Mouse (Mus musculus): ENCODE data around the gene Rbm19. TPM values are rescaled to one million over a fixed set of nuclear protein-coding genes. Genes with fewer than 3 reads are reported as not detected.

The Rbm19 gene
- polyA plus RNA-seq, 1 experiment from 2014 or later = 17.8 TPM

DNA sequence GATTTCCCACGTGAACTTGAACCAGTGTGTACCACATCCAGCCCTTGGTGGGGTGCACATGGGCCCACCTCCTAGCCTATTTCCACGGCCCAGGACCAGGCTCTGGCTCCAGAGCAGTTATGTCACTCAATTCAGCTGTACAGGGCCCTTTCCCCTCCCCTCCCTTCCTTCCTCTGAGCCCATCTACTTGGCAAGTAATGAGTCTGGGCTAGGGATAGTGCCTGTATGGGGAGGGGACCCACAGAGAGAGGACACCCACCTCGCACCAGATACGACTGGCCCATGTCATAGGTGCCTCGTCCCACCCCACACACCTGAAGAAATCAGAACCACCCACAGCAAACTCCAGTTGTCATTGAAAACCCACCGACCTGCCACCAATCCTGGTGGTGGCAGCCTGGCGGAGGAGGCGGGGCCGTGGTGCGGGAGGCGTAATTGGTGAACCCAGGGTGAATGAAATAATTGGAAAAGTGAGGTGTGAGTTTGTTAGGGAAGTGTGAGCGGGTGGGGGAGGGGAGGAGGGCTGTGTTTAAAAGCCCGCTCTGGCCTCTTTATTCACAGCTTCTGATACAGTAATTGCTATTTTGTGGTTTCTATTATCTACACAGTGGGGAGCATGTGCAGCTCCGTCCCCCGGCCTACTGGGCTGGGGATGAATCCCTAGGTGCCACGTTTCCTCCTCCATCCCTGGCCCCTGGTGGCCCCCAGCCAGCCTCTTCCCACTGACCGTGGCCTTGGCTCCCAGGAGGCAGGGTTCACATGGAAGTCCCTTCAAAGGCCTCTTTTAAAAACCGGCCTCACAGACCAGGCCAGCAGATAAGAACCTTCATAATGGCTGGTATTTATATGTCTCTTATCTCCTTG, 55.8 kb downstream of the Rbm19 start:
- Histone ChIP-seq H3K27me3 (no peaks in the 10 kb centered on the region), H3K36me3 (ENCODE audit: poor library complexity, severe bottlenecking) (peaks cover 9% of the 10 kb centered on the region), H3K4me2 (peak overlapping the region; percentile 17), H3K9ac (no peak overlapping the region), H3K9me3 (replicated peaks) (no peaks in the 10 kb centered on the region), H3K4me1 (peaks cover 47% of the 10 kb centered on the region), H3K27ac (peak overlapping the region; percentile 73), H3K4me3 (no peak overlapping the region)
- peak; percentile 79 for ATAC-seq
- WGBS = 24% methylated on average over 18 of the region's 18 CpGs

DNA sequence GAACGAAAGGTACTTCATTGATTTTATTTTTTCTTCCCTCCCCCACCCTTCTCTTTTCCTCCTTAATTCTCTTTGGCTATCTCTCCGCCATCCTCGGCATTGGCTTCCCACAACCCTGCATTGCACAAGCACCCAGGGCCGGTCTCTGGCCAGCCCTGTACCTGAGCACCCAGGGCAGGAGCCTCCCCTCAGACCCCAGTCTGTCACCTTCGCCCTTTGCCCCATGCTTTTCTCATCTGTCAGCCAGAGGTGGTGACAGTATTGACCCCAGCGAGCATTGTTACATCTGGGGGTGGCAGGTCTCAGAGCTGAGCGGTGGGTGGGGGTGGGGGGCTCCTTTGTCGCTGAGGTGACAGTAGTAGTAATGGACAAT, 56.5 kb downstream of the Rbm19 start:
- peak overlapping the region; percentile 73 for H3K27ac ChIP-seq
- no peak for ATAC-seq
- WGBS = 77% methylated on average over 8 of the region's 8 CpGs

DNA sequence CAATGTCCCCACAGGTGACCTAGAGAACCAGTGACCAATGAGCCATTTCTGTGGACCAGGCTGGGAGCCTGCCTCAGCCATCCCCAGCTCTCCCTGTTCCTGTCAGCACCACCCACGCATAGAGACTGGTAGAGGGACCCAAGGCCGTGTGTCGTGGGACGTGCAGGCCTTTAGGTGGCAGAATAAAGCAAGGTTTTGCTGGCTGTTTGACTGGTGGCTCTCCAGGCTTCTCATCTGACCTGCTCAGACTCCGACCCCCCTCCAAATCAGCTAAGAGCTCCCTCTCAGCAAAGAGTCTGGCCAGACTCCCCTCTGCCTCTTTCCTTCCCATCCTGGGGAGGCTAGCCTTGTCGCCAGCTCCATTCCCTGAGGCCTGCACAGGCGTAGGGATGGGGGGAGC, 58.1 kb downstream of the Rbm19 start:
- Histone ChIP-seq H3K27me3 (no peaks in the 10 kb centered on the region), H3K4me2 (no peak overlapping the region), H3K9me3 (replicated peaks) (no peaks in the 10 kb centered on the region), H3K27ac (no peak overlapping the region), H3K4me1 (peaks cover 48% of the 10 kb centered on the region), H3K36me3 (ENCODE audit: poor library complexity, severe bottlenecking) (peaks cover 9% of the 10 kb centered on the region), H3K9ac (0 out of 2 replicates have a peak overlapping the region, but pooled peaks have one; percentile 17), H3K4me3 (no peak overlapping the region)
- ATAC-seq = peak; percentile 33; the same call in 1 of the 2 replicates
- WGBS = 53% methylated on average over 7 of the region's 7 CpGs

More for the DNA sequence above, 56.5 kb downstream of the Rbm19 start:
- Histone ChIP-seq H3K36me3 (ENCODE audit: poor library complexity, severe bottlenecking) (peaks cover 9% of the 10 kb centered on the region), H3K9ac (no peak overlapping the region), H3K9me3 (replicated peaks) (no peaks in the 10 kb centered on the region), H3K4me1 (peaks cover 45% of the 10 kb centered on the region), H3K4me3 (no peak overlapping the region), H3K4me2 (no peak overlapping the region), H3K27me3 (no peaks in the 10 kb centered on the region)

DNA sequence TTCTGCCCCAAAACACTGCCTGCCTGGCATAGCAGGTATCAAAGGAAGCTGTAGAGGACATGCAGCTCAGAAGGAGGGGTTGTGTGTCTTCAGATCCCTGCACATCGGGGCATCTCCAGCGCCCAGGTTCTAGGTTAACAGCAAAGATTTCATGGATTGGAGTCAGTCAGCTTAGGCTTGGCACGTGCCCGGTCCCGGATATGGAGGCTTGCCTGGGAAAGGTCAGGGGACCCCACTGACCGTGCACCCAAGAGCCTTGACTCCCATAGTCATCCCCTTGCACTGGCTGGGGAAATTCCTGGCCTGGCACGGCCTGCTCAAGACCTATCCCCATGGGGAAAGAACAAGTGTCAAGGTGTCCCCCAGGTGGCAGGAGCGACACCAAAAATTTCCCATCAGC, 59.0 kb downstream of the Rbm19 start:
- Histone ChIP-seq H3K36me3 (ENCODE audit: poor library complexity, severe bottlenecking) (peaks cover 12% of the 10 kb centered on the region), H3K4me2 (no peak overlapping the region), H3K4me1 (peaks cover 48% of the 10 kb centered on the region), H3K9ac (no peak overlapping the region), H3K27me3 (no peaks in the 10 kb centered on the region), H3K9me3 (replicated peaks) (no peaks in the 10 kb centered on the region), H3K4me3 (no peak overlapping the region), H3K27ac (no peak overlapping the region)
- no peak for ATAC-seq
- 89% methylated on average over 8 of the region's 8 CpGs for WGBS

DNA sequence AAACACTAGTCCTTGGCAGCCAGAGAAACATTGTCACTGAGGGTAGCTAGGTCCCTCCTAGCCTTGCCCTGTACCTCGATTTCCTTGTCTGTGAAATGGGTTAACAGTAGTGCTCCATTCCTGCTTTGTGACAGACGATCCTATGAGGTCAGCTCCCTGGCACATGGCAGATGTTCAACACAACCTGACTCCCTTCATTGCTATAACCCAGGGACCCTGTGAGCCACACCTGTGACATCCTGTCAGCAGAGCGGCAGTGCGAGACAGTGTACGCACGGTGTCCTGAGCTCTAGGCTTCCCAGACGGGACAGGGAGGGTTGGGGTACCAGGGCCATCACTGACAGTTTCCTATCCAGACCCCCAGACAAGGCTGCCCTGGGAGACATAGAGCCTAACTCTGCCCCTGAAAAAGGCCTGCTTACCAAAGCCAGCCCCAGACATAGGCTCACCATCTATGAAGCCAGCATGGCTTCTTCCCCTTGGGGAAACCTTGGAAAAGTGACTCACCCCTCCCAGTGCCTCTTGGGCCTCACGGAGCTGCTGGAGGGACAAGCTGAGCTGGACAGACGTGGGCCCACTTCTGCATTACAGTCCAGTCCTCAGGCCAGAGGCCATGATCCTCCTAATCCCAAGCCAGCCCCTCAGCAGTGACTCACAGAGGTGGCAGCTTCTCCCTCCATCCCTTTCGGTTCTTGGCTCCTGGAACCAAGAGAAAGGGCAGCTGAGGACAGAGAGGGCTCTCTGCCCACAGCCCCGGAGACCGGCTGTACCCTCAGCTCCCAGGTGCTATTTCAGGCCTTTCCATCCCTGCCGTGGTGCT, 60.2 kb downstream of the Rbm19 start:
- Histone ChIP-seq H3K4me3 (no peak overlapping the region), H3K4me2 (no peak overlapping the region), H3K9me3 (replicated peaks) (no peaks in the 10 kb centered on the region; the same call in 1 of the 2 replicates), H3K9ac (no peak overlapping the region), H3K27ac (no peak overlapping the region), H3K36me3 (ENCODE audit: poor library complexity, severe bottlenecking) (peaks cover 23% of the 10 kb centered on the region), H3K4me1 (peaks cover 41% of the 10 kb centered on the region), H3K27me3 (no peaks in the 10 kb centered on the region)
- no peak for ATAC-seq
- WGBS = 92% methylated on average over 13 of the region's 13 CpGs

DNA sequence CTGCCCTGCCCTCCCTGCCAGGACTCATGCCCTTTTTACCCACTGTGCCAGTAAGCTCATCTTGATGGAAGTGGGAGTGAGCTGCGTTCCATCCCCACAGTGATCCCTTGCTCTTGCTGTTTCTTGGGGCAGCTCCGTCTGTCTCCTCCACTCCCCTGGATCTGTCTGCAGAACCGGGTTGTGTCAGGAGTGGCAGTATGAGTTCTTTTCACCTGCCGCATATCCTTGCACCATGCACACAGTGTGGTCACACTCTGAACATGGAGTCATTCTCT, 60.7 kb downstream of the Rbm19 start:
- ATAC-seq = no peak
- H3K36me3 ChIP-seq (ENCODE audit: poor library complexity, severe bottlenecking) = peaks cover 23% of the 10 kb centered on the region
- H3K4me1 ChIP-seq = peaks cover 35% of the 10 kb centered on the region
- no peak overlapping the region for H3K27ac ChIP-seq
- H3K4me2 ChIP-seq = no peak overlapping the region
- no peak overlapping the region for H3K9ac ChIP-seq
- H3K27me3 ChIP-seq = no peaks in the 10 kb centered on the region
- WGBS = 97% methylated on average over 4 of the region's 4 CpGs
- H3K9me3 ChIP-seq (replicated peaks) = no peaks in the 10 kb centered on the region; the same call in 1 of the 2 replicates
- no peak overlapping the region for H3K4me3 ChIP-seq

DNA sequence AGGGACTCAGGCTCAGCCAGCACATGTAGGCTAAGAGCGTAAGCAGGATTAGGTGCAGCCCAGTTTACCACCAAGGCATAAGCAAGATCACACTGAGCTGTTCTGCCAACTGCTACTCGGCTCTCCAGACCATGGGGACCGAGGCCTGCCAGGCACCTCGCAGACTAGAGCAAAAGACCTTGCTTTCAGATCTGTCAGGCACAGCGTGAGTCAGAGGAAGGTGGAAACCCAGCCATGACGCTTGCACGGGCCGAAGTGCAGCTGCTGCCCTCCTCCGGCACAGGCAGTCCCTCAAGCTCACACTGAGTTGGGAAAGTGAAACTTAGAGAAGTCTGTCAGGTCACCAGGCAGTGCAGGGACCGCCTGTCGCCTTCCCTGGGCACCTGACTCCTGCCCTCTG, 63.8 kb downstream of the Rbm19 start:
- Histone ChIP-seq H3K4me1 (peaks cover 20% of the 10 kb centered on the region), H3K9me3 (replicated peaks) (no peaks in the 10 kb centered on the region; the same call in 1 of the 2 replicates)

DNA sequence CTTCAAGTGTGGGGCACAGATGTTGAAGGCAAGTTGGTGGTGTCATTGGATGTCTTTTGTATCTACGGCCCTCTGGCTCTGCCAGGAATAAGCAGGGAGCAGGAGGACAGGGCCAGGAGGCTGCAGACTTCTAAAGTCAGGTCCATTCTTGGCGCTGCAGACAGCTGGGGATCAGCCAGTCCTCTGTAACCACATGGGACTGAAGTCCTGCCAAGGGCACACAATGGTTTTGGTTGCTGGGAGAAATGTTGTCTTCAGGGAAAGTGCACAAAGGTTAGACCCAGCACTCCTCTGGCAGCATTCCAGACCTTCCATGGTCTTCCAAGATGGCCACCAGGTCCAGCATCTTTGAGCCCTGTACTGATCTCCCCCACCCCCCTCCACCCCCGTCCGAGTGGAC, 65.1 kb downstream of the Rbm19 start:
- H3K4me2 ChIP-seq = no peak overlapping the region
- peaks cover 15% of the 10 kb centered on the region for H3K36me3 ChIP-seq (ENCODE audit: poor library complexity, severe bottlenecking)
- no peaks in the 10 kb centered on the region; the same call in 1 of the 2 replicates for H3K9me3 ChIP-seq (replicated peaks)
- no peaks in the 10 kb centered on the region for H3K27me3 ChIP-seq
- H3K4me3 ChIP-seq = no peak overlapping the region
- no peak overlapping the region for H3K9ac ChIP-seq
- no peak overlapping the region for H3K27ac ChIP-seq
- H3K4me1 ChIP-seq = peaks cover 20% of the 10 kb centered on the region
- WGBS = 84% methylated on average over 4 of the region's 4 CpGs
- ATAC-seq = no peak

More for the DNA sequence above, 63.8 kb downstream of the Rbm19 start:
- WGBS = 96% methylated on average over 11 of the region's 11 CpGs
- H3K36me3 ChIP-seq (ENCODE audit: poor library complexity, severe bottlenecking) = peaks cover 23% of the 10 kb centered on the region
- no peaks in the 10 kb centered on the region for H3K27me3 ChIP-seq
- H3K27ac ChIP-seq = no peak overlapping the region
- H3K4me2 ChIP-seq = no peak overlapping the region
- no peak for ATAC-seq
- H3K9ac ChIP-seq = no peak overlapping the region
- no peak overlapping the region for H3K4me3 ChIP-seq

DNA sequence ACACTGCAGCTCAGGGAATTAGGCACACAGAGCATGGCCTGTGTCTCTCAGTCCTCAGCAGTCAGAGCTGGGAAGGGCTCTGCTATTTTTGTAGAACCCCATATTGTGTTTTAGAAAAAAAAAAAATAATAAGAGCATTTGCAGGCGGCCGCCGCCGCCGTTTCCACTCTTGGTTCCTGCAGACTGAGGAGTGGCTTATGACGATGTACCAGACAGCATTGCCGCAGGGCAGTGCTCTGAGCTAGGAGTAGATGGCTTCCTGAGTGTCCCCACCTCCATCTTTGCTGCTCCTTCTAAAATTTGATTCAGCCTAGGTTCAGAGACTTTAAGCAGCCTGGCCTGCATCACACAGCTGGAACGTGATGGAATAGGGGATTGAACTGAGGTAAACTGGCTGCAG, 67.1 kb downstream of the Rbm19 start:
- no peak overlapping the region for H3K4me3 ChIP-seq
- peaks cover 14% of the 10 kb centered on the region for H3K36me3 ChIP-seq (ENCODE audit: poor library complexity, severe bottlenecking)
- H3K27ac ChIP-seq = 0 out of 2 replicates have a peak overlapping the region, but pooled peaks have one; percentile 21
- H3K27me3 ChIP-seq = no peaks in the 10 kb centered on the region
- WGBS = 77% methylated on average over 8 of the region's 8 CpGs
- H3K9me3 ChIP-seq (replicated peaks) = no peaks in the 10 kb centered on the region; the same call in 1 of the 2 replicates
- H3K4me2 ChIP-seq = no peak overlapping the region
- peaks cover 26% of the 10 kb centered on the region for H3K4me1 ChIP-seq
- ATAC-seq = no peak
- H3K9ac ChIP-seq = no peak overlapping the region

DNA sequence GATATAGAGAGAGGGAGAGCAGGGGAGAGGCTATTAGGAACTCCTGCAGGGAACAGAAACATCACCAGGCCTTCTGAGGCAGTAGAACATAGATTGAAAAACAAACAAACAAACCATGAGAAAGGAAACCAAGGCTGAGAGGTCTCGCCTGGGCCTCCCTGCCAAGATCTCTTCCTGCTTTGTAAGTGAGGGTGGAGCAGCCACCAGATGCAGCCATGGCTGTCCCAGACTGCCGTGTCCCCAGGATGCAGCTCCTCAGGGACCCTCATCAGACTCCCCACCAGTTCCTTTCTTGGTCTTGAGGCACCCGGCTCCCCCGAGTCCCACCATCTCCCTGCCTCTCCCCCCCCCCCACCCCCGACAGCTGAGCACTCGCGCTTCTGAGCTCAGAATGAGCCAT, 67.5 kb downstream of the Rbm19 start:
- ATAC-seq = no peak
- H3K4me3 ChIP-seq = no peak overlapping the region
- H3K9me3 ChIP-seq (replicated peaks) = no peaks in the 10 kb centered on the region; the same call in 1 of the 2 replicates
- WGBS = 64% methylated on average over 7 of the region's 7 CpGs
- no peak overlapping the region for H3K27ac ChIP-seq
- no peaks in the 10 kb centered on the region for H3K27me3 ChIP-seq
- peaks cover 26% of the 10 kb centered on the region for H3K4me1 ChIP-seq
- peaks cover 14% of the 10 kb centered on the region for H3K36me3 ChIP-seq (ENCODE audit: poor library complexity, severe bottlenecking)
- H3K9ac ChIP-seq = no peak overlapping the region
- no peak overlapping the region for H3K4me2 ChIP-seq

DNA sequence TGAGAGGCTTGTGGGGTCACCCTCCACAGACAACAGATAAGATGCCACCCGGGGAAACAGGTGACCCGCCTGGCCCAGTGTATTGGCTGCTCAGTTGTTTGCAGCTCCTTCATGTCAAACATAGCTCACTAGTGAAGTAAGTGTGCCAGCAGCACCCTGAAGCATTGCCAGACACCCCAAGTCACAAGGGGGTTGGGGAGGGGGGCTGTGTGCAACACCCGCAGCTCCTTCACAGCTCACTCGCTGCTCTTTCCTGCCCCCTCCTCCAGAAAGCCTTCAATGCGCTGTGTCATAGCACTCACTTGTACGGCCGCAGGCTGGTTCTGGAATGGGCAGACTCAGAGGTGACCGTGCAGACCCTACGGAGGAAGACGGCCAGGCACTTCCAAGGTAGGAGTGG, 69.7 kb downstream of the Rbm19 start:
- WGBS = 91% methylated on average over 10 of the region's 10 CpGs

DNA sequence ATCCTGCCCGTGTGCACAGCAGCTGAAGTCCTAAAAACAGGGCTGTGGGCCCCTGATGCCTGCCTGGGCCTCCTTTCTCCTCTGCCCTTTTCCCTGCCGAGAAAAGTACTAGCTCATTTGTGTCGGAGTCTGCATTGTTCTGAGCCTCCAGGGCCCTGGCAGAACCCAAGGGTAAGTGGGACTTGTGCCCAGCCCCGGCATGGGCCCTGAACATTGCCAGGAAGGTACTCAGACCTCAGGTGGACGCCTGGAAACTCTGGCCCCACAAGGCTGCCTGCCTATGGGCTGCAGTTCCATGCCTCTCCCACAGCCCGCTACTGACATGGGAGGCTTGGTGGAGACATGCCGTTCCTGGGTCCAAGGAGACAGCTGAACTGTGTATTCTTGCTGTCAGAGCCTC, 72.3 kb downstream of the Rbm19 start:
- Histone ChIP-seq H3K4me1 (peaks cover 50% of the 10 kb centered on the region), H3K4me2 (no peak overlapping the region), H3K27me3 (no peaks in the 10 kb centered on the region), H3K9me3 (replicated peaks) (no peaks in the 10 kb centered on the region), H3K27ac (peak overlapping the region; percentile 36), H3K4me3 (no peak overlapping the region), H3K36me3 (ENCODE audit: poor library complexity, severe bottlenecking) (no peaks in the 10 kb centered on the region), H3K9ac (peak overlapping the region; percentile 16; the same call in 1 of the 2 replicates)
- 57% methylated on average over 7 of the region's 7 CpGs for WGBS
- no peak for ATAC-seq

More for the DNA sequence above, 69.7 kb downstream of the Rbm19 start:
- Histone ChIP-seq H3K9ac (no peak overlapping the region), H3K27me3 (no peaks in the 10 kb centered on the region), H3K4me1 (peaks cover 31% of the 10 kb centered on the region), H3K9me3 (replicated peaks) (no peaks in the 10 kb centered on the region), H3K4me2 (no peak overlapping the region), H3K36me3 (ENCODE audit: poor library complexity, severe bottlenecking) (peaks cover 4% of the 10 kb centered on the region; the same call in 1 of the 2 replicates), H3K27ac (no peak overlapping the region), H3K4me3 (no peak overlapping the region)
- ATAC-seq = no peak
